Mouse (Mus musculus) hindbrain, embryonic 14.5 days (tissue): ENCODE measurements around the gene Map3k20. TPM values are rescaled to one million over a fixed set of nuclear protein-coding genes. Genes with fewer than 3 reads are reported as not detected.

Experiments used
- ATAC-seq: fragments of 200-750 bp; cut with Nextera tagmentation; 2 replicates; pipeline ENCODE4 v1.8.0; 2017; ENCODE audit warnings: moderate number of reproducible peaks, mild to moderate bottlenecking, moderate TSS enrichment, moderate library complexity; ENCODE audit not compliant: low FRiP score
- DNase-seq: peaks from one replicate; pipeline ENCODE4 v3.0.0-alpha.2; 2015; ENCODE audit warnings: low spot score
- H3K27ac ChIP-seq: fragments of 300-500 bp; sonication (generic); 2 replicates; pipeline ENCODE4 v1.5.1; 2014; ENCODE audit warnings: mild to moderate bottlenecking, moderate library complexity
- H3K27me3 ChIP-seq: fragments of 300-500 bp; sonication (generic); 2 replicates; pipeline ENCODE4 v1.6.1; 2014; ENCODE audit warnings: mild to moderate bottlenecking, low read length, mixed read lengths; ENCODE audit not compliant: control insufficient read depth, insufficient read depth
- H3K36me3 ChIP-seq: fragments of 300-500 bp; sonication (generic); replicated peaks from 2 replicates; pipeline ENCODE4 v1.6.1; 2014; ENCODE audit not compliant: control insufficient read depth, insufficient read depth
- H3K4me1 ChIP-seq: fragments of 300-500 bp; sonication (generic); replicated peaks from 2 replicates; pipeline ENCODE4 v1.6.1; 2014; ENCODE audit warnings: antibody characterized with exemption, low read length, mixed read lengths; ENCODE audit not compliant: control insufficient read depth, insufficient read depth
- H3K4me2 ChIP-seq: fragments of 300-500 bp; sonication (generic); replicated peaks from 2 replicates; pipeline ENCODE4 v1.6.1; 2014; ENCODE audit warnings: mild to moderate bottlenecking, moderate library complexity
- H3K4me3 ChIP-seq: fragments of 300-500 bp; sonication (generic); replicated peaks from 2 replicates; pipeline ENCODE4 v1.5.1; 2014; ENCODE audit warnings: mild to moderate bottlenecking, low read length
- H3K9ac ChIP-seq: fragments of 300-500 bp; sonication (generic); 2 replicates; pipeline ENCODE4 v1.6.1; 2014
- H3K9me3 ChIP-seq: fragments of 300-500 bp; sonication (generic); 2 replicates; pipeline ENCODE4 v1.6.1; 2016; ENCODE audit warnings: low read length; ENCODE audit not compliant: control insufficient read depth
- WGBS: fragments of 180-500 bp; shearing (Covaris S2); extraction: QIAGEN DNeasy Blood & Tissue Kit; methylation state at CpG from one replicate; pipeline ENCODE4 v1.1.7; 2014; 5-methylcytosine and 5-hydroxymethylcytosine counted together
- polyA plus RNA-seq: library from polyadenylated mRNA; unstranded; fragments of >200 nt; fragmentation: Nextera tagmentation; extraction: Ambion mirVana; gene quantifications from 2 replicates; pipeline ENCODE4 v1.2.1, GENCODE M21; 2014

Map3k20 gene
- polyA plus RNA-seq, 1 experiment from 2014 or later = 5.1 TPM

DNA sequence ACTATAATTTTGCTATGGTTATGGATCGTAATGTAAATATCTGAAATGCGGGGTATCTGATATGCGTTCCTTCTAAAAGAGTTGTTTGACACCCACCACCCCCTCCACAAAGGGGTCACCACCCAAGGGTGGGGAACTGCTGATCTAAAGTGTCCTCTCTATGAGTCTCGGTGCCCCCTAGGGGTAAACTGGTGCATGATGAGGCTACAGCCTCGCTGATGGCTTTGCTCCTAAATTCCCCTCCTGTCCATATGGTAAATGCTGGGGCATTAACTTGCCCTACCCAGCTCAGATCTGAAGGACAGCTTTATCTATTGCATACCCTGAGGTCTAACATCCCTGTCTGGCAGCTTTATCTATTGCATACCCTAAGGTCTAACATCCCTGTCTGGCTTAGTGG lies 130.0 kb downstream of the Map3k20 start:
- no peak for DNase-seq
- no peak for ATAC-seq

DNA sequence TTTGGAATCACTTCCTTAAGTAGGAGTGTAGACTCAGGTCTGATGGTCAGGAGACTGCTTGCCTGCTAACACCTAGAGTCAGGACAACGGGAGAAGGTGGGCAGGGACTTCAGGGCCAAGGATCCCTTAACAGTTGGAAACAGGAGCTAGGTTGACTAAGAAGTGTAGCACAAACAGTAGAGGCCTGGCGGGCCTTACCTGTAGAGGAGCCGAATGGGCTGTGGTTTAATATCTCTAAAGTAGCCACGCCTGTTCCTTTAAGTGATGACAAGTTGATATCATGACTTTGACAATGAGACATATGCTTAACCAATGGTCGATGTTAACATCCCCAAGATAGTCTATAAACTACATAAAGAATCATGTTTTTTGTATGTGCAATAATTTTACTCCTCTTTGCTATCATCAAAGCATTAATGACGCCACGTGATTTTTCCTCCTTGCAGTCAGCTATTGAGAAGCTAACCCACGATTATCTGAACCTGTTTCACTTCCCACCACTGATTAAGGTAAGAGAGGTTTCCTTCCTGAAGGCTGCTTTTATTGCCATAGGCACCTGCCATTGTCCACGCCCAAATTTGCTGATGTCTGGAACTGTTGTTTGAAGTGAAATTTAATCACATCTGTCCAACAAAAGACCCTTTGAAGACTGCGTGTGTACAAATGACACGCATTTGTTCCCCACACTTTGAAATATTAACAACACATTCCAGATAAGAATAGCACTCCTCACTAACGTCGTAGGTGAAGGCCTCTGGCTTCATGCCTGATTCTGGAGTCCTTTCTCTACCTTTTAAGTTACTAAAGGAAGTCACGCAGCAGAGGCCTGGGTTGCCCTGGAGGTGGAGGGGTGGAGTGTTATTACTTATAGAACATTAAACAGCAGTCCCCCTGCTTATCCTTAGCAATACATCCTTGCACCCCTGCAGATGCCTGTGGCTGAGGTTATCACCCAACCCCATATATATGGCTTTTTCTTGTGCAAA lies 131.0 kb downstream of the Map3k20 start:
- H3K36me3 ChIP-seq = no peaks in the 10 kb centered on the region
- no peaks in the 10 kb centered on the region; the same call in 1 of the 2 replicates for H3K4me1 ChIP-seq
- no peak overlapping the region for H3K9ac ChIP-seq
- no peaks in the 10 kb centered on the region for H3K9me3 ChIP-seq
- 84% methylated on average over 14 of the region's 14 CpGs for WGBS
- H3K27me3 ChIP-seq = no peaks in the 10 kb centered on the region
- H3K4me2 ChIP-seq = no peak overlapping the region
- ATAC-seq (no peak), DNase-seq (no peak)
- no peak overlapping the region for H3K4me3 ChIP-seq
- H3K27ac ChIP-seq = no peak overlapping the region

More for the DNA sequence above, 130.0 kb downstream of the Map3k20 start:
- WGBS = 89% methylated on average over 5 of the region's 5 CpGs
- no peak overlapping the region for H3K4me2 ChIP-seq
- no peak overlapping the region for H3K9ac ChIP-seq
- H3K27me3 ChIP-seq = no peaks in the 10 kb centered on the region
- no peaks in the 10 kb centered on the region for H3K9me3 ChIP-seq
- no peaks in the 10 kb centered on the region; the same call in 1 of the 2 replicates for H3K4me1 ChIP-seq
- no peaks in the 10 kb centered on the region for H3K36me3 ChIP-seq
- no peak overlapping the region for H3K27ac ChIP-seq
- H3K4me3 ChIP-seq = no peak overlapping the region

DNA sequence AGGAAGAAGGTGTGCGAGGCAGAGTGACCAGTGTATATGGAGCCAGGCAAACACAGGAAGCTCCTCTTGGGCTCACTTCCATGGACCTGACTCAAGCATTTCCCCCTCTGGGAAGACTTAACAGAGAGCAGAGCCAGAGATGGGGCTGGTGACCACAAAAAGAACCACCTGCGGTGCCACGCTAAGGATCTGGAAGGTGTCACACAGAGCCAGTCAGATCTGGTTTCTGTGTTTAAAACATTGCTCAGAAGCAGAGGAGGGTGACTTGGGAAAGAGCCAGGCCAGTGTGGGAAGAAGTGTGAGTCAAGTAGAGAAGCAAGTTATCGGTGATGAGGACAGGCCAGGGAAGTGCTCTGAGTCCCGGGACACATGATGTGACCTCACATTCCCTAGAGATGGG lies 135.1 kb downstream of the Map3k20 start:
- Histone ChIP-seq H3K4me1 (peaks cover 5% of the 10 kb centered on the region), H3K9ac (no peak overlapping the region), H3K27me3 (no peaks in the 10 kb centered on the region), H3K27ac (no peak overlapping the region), H3K36me3 (no peaks in the 10 kb centered on the region), H3K4me3 (no peak overlapping the region), H3K4me2 (no peak overlapping the region), H3K9me3 (no peaks in the 10 kb centered on the region)
- DNase-seq (no peak), ATAC-seq (no peak)
- 89% methylated on average over 5 of the region's 5 CpGs for WGBS

DNA sequence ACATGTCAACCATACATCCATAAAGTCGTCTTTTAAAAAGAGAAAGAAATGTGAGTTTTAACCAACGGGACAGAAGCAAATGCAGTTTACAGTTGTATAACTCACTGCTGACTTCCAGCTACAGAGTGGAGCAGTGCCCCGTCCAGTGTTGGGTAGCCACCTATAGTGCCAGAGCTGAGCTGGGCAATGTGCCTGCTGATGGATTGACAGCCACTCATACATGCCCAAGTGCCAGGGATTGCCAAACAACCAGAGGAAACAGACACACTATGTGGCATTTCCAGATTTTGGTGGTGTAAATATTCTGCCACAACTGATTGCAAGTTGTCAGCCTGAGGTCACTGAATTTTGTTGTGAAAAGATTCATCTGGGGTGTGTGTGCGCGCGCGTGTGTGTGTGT lies 139.2 kb downstream of the Map3k20 start:
- Histone ChIP-seq H3K9ac (no peak overlapping the region), H3K27me3 (no peaks in the 10 kb centered on the region), H3K4me2 (no peak overlapping the region), H3K4me3 (no peak overlapping the region), H3K9me3 (no peaks in the 10 kb centered on the region), H3K36me3 (no peaks in the 10 kb centered on the region), H3K27ac (no peak overlapping the region), H3K4me1 (peaks cover 22% of the 10 kb centered on the region)
- no peak for ATAC-seq
- no peak for DNase-seq
- 87% methylated on average over 7 of the region's 7 CpGs for WGBS

DNA sequence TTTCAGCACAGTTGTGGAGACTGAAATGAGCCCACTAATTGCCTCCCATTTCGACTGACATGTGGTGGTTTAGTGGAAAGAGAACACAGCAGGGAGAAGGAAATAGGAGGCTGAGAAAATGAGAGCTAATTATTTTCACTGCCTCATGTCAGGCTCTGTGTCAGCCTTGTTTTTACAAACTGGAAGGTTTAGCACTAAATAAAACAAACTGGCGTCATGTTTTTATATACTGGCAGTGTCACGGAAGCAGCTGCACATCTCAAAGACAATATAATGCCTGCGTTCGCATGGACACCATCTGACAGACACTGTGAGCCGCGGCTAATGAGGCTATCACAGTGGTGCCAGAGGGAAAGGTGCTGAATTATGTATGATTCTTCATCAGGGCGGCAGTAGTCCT lies 141.3 kb downstream of the Map3k20 start:
- peak; percentile 90 for ATAC-seq
- DNase-seq = peak; percentile 71
- Histone ChIP-seq H3K4me3 (peak overlapping the region; percentile 10), H3K4me1 (peaks cover 22% of the 10 kb centered on the region), H3K9me3 (no peaks in the 10 kb centered on the region; the same call in 1 of the 2 replicates), H3K36me3 (no peaks in the 10 kb centered on the region), H3K27ac (peak overlapping the region; percentile 76), H3K9ac (peak overlapping the region; percentile 24), H3K27me3 (no peaks in the 10 kb centered on the region), H3K4me2 (peak overlapping the region; percentile 44)
- WGBS = 5% methylated on average over 8 of the region's 8 CpGs

DNA sequence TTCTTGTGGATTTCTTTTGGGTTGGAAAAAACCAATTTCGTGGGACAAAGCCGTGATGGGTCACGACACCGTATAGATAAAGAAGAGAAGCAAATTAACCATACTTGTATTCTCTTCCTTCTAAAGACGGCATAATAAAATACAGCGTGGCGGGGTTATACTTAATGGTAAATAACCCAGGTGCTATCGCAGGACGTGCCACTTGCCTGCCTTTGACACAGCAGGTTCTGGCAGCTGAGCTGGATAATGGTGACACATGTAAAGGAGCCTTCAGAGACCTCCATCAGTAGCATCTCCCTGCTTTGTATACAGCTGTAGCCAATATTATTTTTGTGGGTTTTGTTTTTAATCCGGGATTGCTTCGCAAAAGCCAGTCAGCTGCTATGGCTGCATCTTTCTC lies 141.9 kb downstream of the Map3k20 start:
- WGBS = 25% methylated on average over 11 of the region's 11 CpGs
- Histone ChIP-seq H3K27ac (peak overlapping the region; percentile 76), H3K36me3 (no peaks in the 10 kb centered on the region), H3K4me3 (peak overlapping the region; percentile 10), H3K4me1 (peaks cover 22% of the 10 kb centered on the region), H3K9ac (peak overlapping the region; percentile 24), H3K9me3 (no peaks in the 10 kb centered on the region; the same call in 1 of the 2 replicates), H3K4me2 (peak overlapping the region; percentile 44), H3K27me3 (no peaks in the 10 kb centered on the region)
- no peak for DNase-seq
- ATAC-seq = peak; percentile 75

DNA sequence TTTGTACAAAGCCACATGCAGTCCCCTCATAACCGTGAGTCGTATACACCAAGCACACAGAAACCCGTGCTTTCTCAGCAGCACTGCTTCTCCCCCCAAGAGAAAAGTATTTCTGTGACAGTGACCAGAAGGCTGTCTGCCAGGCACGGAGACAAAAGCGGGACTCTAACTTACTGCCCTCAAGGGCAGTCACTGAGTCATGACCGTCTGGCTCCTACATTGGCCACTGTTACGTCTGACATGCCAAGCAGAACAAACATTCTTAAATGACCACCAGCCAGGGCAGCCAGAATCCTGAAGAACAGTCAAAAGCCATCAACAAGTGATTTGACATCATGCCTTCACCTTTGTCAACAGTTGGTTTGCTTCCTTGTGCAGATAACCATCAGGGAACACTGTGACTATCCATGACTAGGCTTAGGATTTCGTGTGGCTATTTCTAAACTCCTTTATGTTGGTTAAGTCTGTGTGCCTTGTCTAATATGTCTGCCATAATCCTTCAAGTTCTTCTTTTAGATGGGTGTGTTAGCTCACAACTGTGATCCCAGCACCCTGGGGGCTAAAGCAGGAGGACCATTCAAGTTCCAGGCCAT lies 153.6 kb downstream of the Map3k20 start:
- Histone ChIP-seq H3K4me3 (no peak overlapping the region), H3K36me3 (no peaks in the 10 kb centered on the region), H3K27me3 (no peaks in the 10 kb centered on the region), H3K9ac (no peak overlapping the region), H3K4me1 (0 out of 2 replicates have a peak, but pooled peaks cover 4% of the 10 kb centered on the region), H3K4me2 (no peak overlapping the region), H3K27ac (no peak overlapping the region), H3K9me3 (no peaks in the 10 kb centered on the region)
- ATAC-seq (no peak), DNase-seq (no peak)
- 77% methylated on average over 8 of the region's 8 CpGs for WGBS

DNA sequence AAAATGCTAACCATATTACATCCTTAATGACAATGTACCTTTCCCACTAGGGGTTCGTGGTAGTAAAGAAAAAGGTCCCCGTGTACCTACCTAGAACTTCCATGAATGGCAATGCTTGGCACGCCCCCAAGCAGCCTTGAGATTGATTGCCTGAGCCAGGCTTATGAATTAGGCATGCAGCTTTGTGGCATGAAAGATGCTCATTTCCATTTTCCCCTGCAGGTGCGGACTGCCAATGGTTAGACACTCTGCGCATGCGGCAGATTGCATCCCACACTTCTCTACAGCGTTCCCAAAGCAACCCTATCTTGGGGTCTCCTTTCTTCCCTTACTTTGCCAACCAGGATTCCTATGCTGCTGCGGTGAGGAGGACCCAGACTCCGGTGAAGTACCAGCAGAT lies 155.6 kb downstream of the Map3k20 start:
- Histone ChIP-seq H3K9ac (no peak overlapping the region), H3K27ac (no peak overlapping the region), H3K4me3 (no peak overlapping the region), H3K4me1 (0 out of 2 replicates have a peak, but pooled peaks cover 4% of the 10 kb centered on the region), H3K4me2 (no peak overlapping the region), H3K27me3 (no peaks in the 10 kb centered on the region), H3K9me3 (no peaks in the 10 kb centered on the region), H3K36me3 (no peaks in the 10 kb centered on the region)
- DNase-seq = no peak
- 48% methylated on average over 9 of the region's 9 CpGs for WGBS
- ATAC-seq = no peak

DNA sequence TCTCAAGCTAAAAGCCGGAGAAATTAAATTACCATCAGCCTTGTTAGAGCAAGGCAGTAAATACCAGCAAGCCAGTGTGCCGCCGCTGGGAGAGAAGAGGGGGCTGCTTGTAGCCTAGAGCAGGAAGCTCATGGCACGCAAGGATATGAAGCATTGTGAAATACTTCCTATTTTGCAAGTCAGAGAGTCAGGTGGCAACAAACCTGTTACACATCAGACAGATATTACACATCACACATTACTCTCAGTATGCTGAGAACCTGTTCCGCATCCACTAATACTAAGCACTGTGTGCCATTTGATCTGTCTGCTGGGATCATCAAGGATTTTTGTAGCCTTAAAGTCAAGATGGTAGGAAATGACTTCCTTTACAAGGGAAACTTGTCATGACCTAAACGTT lies 157.4 kb downstream of the Map3k20 start:
- no peaks in the 10 kb centered on the region for H3K36me3 ChIP-seq
- H3K9me3 ChIP-seq = no peaks in the 10 kb centered on the region
- no peak overlapping the region for H3K4me2 ChIP-seq
- DNase-seq = no peak
- 91% methylated on average over 6 of the region's 6 CpGs for WGBS
- no peak overlapping the region for H3K4me3 ChIP-seq
- no peak for ATAC-seq
- no peak overlapping the region for H3K27ac ChIP-seq
- no peak overlapping the region for H3K9ac ChIP-seq
- 0 out of 2 replicates have a peak, but pooled peaks cover 4% of the 10 kb centered on the region for H3K4me1 ChIP-seq
- no peaks in the 10 kb centered on the region for H3K27me3 ChIP-seq
